Mouse (Mus musculus) common myeloid progenitor, adult 5-6 weeks (primary cell): ENCODE data around the gene Plb1. TPM values are rescaled to one million over a fixed set of nuclear protein-coding genes. Genes with fewer than 3 reads are reported as not detected.

Experiments used
- ATAC-seq: replicated peaks from 2 replicates; pipeline ENCODE4 v1.8.0; 2016; ENCODE audit warnings: low read depth, mild to moderate bottlenecking, moderate TSS enrichment, inconsistent platforms; ENCODE audit not compliant: poor library complexity, severe bottlenecking
- total RNA-seq: library from RNA; stranded (forward); fragments of 200-1000, 187-1606 nt; gene quantifications from 2 replicates; pipeline ENCODE4 v1.2.3, GENCODE M21; 2017

The Plb1 gene
- total RNA-seq, 1 experiment from 2014 or later, result not detected

GRCm38 (mm10) chr5:32371239-32371638 is 138.7 kb downstream of the Plb1 start:
- no peak for ATAC-seq

DNA sequence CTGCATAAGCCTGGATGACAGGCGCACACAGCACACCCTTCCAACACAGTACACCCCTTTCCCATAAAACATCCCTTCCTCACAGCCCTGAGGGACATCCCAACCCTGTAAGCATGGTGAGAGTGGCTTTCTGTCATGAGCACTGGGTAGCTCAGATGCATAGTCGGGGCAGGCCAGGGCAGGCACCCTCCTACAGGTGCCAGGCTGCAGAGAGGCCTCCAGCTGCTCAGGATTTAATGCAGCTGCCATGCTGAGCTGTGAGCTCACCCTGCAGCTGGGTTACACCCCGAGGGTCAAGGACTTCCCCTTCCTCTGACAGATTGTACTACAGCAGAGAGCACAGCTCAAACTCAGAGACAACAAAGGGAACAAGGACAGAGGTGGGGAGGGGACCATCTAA is 146.0 kb downstream of the Plb1 start:
- ATAC-seq, result no peak

DNA sequence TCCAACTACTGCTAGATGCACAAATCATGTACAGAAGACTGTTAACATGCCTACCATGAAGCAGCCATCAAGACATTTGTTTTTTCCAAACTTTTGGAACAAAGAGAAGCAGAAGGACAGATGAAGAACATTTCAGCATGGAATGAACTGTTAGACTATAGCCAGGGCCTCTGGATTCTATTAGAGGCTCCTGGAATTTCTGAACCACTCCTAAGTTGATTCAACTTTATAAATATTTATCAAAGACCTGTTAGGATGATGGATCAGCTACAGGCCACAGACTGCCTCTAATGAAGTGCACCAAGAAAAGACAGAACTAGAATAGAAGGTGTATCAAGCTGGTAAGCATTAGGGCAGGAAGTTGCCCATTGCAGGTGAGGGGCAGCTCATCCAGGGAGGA is 156.1 kb downstream of the Plb1 start:
- no peak for ATAC-seq

GRCm38 (mm10) chr5:32390295-32390694 is 157.8 kb downstream of the Plb1 start:
- ATAC-seq, result no peak

DNA sequence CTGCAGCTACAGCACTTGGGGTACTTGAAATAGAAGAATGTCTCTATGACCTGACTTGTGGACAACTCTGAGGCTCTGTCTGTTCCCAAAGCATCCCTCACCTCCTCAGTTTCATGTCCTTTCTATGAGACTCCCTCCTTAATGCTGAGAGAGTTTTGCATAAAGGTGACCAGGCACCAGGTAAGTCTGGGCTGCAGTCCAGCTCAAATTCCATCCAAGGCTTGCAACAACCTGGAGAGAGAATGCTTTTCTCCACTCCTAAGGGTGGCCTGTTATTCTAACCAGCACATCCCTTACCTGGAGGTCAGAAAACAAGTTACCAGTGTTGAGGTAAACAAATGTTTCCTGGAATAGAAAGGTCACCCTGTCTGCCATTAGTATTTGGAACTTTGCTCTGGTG is 159.8 kb downstream of the Plb1 start:
- ATAC-seq, result no peak

- ATAC-seq, result no peak
Measured at GRCm38 (mm10) chr5:32394586-32394985, 162.1 kb downstream of the Plb1 start.

DNA sequence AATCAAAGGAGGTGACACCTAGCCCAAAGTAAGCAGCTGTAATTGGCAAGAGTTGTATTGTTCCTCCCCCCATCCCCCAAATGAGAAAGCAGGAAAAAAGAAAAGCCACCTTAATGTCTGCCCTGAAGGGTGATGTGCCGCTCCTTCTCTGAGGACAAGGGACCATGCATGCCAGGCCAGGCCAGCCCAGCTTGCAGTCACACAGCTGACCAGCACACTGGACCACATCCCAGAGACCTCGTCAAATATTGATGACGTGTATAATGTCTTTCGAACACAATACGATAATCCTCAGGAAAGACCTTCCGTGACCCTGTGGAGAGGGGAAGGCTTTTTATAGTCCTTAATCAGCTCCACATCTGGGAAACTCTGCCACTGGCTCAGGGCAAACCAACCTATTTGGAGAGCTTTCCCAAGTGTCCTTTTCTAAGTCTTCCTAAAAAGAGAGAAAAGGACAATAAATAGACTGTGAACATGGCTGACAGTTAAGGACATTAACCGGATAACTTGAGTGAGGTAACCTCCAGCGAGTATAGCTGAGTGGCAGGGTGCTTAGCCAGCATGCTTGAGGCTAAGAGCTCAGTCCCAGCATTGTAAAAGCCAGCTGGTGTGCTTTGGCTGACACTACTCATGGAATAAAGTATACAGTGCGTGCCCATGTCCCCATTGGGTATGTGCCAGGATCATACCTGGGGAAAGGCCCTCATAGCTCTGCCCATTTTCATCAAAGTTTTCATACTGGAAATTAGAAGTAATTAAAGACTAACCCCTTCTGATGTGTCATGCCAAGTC is 162.8 kb downstream of the Plb1 start:
- ATAC-seq, result no peak

DNA sequence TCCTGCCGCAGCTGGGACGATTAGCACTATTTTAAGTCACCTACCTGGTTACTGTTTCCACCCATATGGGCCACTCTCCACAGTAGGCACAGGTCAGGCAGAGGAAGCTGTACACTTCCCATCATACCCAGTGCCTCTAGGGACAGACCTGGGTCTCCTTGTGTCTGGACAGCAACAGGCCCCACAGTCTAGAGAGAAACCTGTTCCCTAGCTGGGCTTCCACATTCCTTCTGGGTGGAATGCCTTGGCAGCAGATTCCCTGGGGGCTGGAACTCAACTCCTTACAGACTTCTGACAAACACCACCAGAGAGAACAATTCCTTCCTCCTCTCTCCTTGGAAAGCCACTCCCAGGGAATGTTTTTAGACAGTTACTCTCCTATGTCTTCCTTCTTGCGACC is 165.2 kb downstream of the Plb1 start:
- ATAC-seq, result no peak

DNA sequence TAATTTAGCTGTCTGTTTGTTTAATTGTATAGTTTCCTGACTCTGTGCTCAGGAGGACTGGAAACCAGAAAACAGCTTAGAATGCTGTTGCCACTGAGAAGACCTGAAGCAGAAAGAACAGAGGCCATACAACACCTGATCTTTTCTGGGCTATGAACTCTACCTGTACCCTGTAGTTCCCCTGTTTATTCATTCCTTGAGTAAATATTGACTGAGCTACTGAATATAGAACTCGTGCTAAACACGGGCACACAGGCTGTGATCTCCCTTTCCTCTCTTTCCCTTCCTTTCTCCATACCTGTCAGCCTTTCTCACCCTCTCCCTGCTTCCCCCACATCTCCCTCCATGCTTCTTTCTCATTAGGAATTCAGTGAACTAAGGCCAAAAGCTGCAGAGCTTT is 168.4 kb downstream of the Plb1 start:
- ATAC-seq, result no peak

- no peak; the same call in 1 of the 2 replicates for ATAC-seq
Measured at GRCm38 (mm10) chr5:32403082-32403953, 170.8 kb downstream of the Plb1 start.

DNA sequence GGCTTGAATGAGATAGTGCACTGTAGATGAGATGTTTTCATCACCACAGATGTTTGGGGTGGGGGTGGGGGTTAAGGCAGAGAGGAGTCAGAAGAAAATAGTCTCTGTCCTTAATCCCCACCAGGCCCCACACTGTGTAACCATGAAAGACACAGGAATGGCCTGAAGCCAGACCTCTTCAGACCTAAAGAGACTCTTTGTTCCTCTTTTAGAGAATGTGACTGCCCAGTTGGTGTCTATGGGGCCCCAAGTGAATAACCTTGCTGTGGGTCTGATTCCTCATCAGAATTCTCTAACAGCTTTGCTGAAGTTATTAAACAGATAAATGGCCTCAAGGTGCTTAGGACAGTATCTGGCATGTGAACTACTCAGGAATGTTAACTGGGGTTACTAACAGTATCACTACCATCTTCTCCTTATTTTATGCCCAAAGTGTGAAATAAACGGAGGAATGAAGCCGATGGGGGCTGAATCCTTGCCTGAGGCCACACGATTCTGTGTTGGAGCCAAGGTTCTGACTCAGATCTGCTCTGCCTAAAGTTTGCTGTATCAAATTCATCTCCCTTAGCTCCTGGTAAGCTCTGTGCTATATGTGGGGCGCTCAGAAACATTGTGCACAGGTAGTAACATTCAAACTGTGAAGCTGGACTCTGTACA is 172.8 kb downstream of the Plb1 start:
- peak; percentile 58; the same call in 1 of the 2 replicates for ATAC-seq

- ATAC-seq, result no peak
Measured at GRCm38 (mm10) chr5:32408771-32409170, 176.3 kb downstream of the Plb1 start.

DNA sequence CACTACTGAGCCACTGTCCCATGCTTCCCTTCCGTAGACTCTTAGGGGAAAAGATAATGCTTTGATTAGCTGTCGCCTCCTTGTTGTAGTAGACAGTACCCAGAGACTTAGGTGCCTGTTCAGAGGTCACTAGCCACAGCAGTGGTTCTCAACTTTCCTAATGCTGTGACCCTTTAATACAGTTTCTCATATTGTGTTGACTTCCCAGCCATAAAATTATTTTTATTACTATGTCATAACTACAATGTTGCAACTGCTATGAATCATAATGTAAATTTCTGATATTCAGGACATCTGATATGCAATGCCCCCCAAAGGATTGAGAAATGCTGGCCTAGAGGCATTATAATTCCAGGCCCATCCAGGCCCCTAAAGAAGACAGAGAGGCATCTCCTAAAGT is 177.2 kb downstream of the Plb1 start:
- no peak for ATAC-seq

GRCm38 (mm10) chr5:32410954-32411688 is 178.6 kb downstream of the Plb1 start:
- ATAC-seq, result peak; percentile 76

DNA sequence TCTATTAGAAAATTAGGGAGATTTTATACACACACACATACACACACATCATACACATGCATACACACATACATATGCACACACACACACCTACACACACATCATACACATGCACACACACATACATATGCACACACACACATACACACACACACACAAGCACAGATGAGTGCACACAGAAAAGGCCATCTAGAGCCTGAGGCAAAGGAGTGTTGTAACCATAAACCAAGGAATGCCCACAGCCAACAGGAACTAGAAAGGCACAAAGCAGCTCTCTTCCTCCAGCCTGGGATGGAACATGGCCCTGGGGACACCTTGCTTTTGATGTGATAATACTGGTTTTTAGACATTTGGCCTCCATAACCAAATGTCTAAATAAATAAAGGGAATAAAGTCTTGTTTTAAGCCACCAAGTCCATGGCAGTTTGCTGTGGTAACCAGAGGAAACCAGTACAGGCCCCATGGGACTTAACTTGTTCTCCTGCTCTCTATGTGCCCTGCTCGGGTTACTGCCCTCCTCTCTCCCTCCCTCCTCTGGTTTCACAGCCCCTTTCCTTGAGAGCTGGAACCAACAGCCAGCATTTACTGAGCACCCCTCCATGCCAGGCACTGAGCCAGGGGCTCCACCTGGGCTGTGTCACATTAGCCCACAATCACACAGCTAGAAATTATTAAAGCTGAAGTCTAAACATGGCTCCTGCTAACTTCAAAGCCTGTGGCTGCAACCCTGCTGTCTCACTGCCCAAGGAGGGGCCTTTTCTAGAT is 179.9 kb downstream of the Plb1 start:
- no peak for ATAC-seq

DNA sequence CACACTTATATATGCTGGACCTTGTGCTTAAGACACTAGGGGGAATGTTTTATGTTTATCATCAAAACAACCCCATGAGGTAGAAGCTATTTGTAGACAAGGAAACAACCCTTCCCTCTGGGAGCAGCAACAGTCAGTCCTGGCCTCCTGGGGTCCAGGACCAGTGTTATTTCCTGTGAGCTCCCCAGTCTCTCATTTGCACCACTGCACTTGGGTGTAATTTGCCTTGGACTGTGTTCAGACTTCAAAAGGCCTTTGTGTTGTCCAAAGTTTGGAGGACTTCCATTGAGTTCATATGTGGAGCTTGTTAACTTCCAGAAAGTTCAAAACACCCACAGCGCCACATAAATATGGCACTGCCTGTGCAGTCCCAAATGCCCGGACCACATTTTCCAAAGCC is 180.6 kb downstream of the Plb1 start:
- no peak for ATAC-seq

- no peak for ATAC-seq
Measured at GRCm38 (mm10) chr5:32413569-32413968, 181.1 kb downstream of the Plb1 start.

DNA sequence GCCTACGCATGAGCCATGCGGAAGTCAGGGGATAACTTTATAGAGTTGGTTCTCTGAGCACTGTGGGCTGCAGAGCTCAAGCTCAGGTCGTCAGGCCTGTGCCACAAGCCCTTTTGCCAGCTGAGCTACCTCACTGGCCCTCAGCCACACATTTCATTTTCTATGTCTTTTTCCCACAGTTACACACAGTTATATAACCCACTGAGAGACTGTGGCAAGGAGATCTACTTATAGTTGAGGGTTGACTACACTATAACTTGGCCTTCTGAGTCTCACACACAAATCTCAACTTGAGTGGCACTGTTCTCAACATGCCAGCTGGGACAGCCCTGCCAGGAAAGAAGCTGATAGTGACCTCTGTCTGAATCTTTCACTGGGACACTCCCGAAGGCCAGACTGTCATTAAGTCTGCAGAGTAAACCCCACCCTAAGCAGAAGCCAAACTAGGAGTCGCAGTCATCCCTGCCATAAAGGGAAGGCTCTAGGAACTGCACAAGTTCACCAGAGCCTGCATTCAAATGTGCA is 182.0 kb downstream of the Plb1 start:
- ATAC-seq, result no peak

DNA sequence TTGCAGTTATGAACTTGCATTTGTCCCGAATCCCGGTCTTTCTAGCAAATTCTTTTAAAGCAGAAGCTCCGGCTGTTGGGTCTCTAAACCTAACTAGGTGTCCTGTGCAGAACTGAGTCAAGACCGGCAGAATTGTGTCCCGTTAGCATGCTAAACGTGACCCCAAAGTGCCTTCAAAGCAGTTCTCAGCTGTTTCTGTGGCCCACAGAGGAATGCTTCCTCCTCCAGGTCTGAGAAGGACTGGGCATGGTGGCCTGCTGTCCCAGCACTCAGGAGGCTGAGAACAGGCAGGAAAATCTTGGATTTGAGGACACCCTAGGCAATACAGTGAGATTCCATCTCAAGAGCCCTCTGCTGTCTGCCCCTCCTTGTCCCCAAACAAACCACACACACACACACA is 183.0 kb downstream of the Plb1 start:
- no peak for ATAC-seq
